Mouse (Mus musculus) bone marrow macrophage, adult 2 months (primary cell): Measurements from ENCODE around the gene Sestd1.

ENCODE experiments used
- CTCF ChIP-seq: IDR thresholded peaks from 2 replicates; pipeline ENCODE4 v1.5.1; 2012; ENCODE audit warnings: low read depth, mild to moderate bottlenecking, low read length, moderate library complexity
- POLR2A ChIP-seq: IDR thresholded peaks from 2 replicates; pipeline ENCODE4 v1.6.1; 2012; ENCODE audit warnings: mild to moderate bottlenecking, low read depth, low read length, borderline replicate concordance

- TF ChIP-seq CTCF, result no peak
- TF ChIP-seq POLR2A, result no peak
These were observed 20.3 kb downstream of the Sestd1 start for GRCm38 (mm10) chr2:77260134-77260533.
